Mouse (Mus musculus) thymus, postnatal 4 days (tissue): Measurements from ENCODE around the gene Rundc1.
"Not testable (repeated sequence)": the region's sequence is repeated elsewhere in the genome, so short reads cannot be mapped to it uniquely, and the experiment has no call there.

ENCODE experiments used
- DNase-seq: peaks from one replicate; pipeline ENCODE4 v3.0.0; 2021

Gene Rundc1

GRCm38 (mm10) chr11:101467477-101468262, 42.8 kb downstream of the Rundc1 start:
- peak; percentile 90 for DNase-seq

GRCm38 (mm10) chr11:101468263-101468688, 43.4 kb downstream of the Rundc1 start:
- no peak for DNase-seq

DNA sequence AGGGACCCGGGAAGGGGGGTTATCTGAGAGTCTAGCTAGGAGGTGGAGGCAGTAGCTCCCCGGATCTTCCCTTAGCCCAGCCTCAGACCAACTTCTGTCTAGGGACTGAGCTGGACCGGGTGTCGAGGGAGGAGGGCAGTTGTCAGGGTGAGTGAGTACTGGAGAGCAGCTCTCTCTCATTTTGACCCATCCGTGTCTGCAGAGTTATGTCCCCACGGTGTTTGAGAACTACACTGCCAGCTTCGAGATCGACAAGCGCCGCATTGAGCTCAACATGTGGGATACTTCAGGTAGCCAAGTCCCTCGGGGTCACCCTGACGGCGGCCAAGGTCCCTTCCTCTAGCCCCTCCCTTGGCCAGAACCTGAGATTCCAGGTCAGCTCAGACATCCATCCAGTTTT, 43.8 kb downstream of the Rundc1 start:
- DNase-seq, result no peak

DNA sequence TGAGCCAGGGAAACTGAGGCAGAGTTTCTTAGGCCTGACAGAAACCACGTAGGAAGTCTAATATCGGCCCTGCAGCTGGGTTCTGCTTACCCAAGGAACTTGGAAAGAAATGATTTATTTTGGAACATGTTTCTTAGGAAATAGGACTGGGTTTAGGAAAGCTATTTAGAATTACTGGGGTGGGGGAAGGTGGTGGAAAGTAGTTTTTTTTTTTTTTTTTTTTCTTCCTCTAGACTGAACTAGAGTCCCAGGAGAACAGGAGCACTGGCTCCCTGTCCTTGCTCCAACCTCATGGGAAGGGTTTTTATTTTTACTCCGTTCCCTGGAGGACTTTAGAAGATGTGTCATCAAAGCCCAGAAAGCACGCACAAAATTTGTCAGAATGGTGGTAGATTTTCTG, 44.3 kb downstream of the Rundc1 start:
- no peak for DNase-seq

- no peak for DNase-seq
Measured at GRCm38 (mm10) chr11:101470206-101470605, 45.3 kb downstream of the Rundc1 start.

DNA sequence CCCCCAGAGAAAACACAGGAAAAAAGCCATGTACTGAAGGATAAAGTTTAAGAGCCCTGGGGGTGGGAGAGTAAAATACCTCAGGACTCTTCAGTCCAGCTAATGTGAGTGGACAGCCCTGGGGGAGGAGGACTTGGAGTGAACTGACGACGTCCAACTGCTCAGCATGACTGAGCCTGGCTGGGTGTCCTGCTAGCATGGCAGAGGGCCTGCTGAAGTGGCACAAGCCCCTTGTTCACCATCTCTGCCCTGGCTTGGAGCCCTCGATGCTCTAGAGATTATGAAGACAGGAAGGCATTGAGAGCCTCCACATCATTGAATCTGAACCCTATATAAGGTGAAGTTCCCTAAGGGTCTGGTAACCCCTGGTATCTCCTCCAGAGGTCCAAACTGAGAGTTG, 47.0 kb downstream of the Rundc1 start:
- DNase-seq, result no peak

DNA sequence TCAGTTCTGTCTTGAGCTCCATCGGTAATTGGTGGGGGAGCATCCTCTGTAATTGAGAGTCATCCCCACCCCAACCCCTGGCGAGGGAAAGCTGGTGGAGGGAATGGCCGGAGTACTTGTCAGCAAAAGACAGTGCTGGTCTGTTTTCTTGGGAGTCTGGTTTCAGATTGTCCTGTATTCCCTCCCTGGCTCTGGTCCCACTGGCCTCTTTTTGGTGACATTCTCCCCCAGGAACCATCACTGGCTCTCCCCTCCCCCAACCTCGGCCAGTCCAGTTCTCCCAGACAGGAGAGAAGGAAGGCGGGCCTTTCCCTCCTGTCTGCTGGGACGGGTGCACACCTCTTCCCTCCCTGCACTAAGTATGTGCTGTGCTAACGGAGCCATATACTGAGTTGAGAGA, 47.5 kb downstream of the Rundc1 start:
- DNase-seq, result no peak

DNA sequence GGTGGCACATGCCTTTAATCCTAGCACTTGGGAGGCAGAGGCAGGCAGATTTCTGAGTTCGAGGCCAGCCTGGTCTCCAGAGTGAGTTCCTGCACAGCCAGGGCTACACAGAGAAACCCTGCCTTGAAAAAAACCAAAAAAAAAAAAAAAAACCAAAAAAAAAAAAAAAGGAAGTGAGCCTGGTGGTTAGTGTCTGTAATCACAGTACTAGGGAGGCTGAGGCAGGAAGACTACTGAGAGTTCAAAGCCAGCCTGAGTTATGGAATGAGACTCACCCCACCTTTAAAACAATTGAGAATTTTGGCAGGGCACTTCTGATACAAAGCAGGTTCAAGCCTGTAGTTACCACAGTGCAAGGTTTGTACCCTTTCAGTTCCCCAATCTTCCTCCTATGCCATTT, 48.8 kb downstream of the Rundc1 start:
- not testable (repeated sequence) for DNase-seq

GRCm38 (mm10) chr11:101474298-101474697, 49.4 kb downstream of the Rundc1 start:
- no peak for DNase-seq

DNA sequence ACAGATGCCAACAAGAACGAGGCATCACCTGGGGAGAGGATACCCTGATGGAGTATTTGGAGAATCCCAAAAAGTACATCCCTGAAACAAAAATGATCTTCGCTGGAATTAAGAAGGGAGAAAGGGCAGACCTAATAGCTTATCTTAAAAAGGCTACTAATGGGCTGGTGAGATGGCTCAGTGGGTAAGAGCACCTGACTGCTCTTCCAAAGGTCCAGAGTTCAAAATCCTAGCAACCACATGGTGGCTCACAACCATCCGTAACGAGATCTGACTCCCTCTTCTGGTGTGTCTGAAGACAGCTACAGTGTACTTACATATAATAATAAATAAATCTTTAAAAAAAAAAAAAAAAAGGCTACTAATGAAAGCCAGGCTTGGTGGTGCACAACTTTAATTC, 51.5 kb downstream of the Rundc1 start:
- not testable (repeated sequence) for DNase-seq

GRCm38 (mm10) chr11:101477194-101477551, 52.3 kb downstream of the Rundc1 start:
- DNase-seq, result no peak

GRCm38 (mm10) chr11:101477552-101478211, 52.8 kb downstream of the Rundc1 start:
- no peak for DNase-seq

DNA sequence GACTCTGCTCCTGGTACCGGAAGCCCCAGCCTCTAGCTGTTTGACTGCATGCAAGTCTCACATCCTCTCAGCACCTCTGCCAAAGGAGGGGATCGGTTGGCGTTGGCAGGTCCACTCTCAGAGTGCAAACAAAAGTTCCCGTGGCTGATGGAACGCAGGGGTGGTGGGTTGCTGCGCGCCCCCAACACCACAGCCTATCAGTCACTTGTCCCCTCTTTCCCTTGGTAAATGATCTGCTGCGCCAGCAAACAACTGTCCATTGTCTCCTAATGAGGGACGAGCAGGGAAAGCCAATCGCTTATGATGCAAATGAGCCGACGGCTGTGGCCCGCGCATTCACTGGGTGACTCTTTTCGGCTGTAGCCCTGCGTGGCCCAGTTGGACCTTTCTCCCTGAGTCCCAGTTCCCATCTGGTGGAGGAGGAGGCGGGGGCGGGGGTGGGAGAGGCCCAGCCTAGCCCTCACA, 54.3 kb downstream of the Rundc1 start:
- DNase-seq, result no peak

GRCm38 (mm10) chr11:101480912-101481311, 56.0 kb downstream of the Rundc1 start:
- DNase-seq, result no peak

GRCm38 (mm10) chr11:101483804-101484203, 58.9 kb downstream of the Rundc1 start:
- no peak for DNase-seq

DNA sequence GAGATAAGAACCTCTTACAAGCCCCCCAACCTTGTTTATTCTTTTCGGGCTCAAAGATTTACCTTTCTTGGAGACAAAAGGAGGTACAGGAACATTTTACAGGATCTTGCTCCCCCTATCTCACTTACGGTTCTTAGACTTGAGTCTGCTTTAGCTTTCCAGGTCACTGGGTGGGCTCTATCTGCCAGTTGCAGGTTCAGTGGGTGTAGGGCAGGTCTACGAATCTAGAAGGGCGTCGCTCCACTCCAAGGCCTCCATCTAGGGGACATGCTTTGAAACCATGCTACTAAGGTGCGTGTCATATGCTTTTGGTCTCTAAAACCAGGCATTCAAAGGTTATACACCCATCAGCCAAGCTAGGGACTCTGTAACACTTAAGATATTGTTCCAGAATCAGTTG, 59.4 kb downstream of the Rundc1 start:
- no peak for DNase-seq

- no peak for DNase-seq
Measured at GRCm38 (mm10) chr11:101484814-101485213, 59.9 kb downstream of the Rundc1 start.
